Mouse (Mus musculus): ENCODE data around the gene Atp1b2. TPM values are rescaled to one million over a fixed set of nuclear protein-coding genes. Genes with fewer than 3 reads are reported as not detected.
A peak's percentile ranks its signal among the peaks of the same experiment; 100 is the strongest.
"Not testable (repeated sequence)": the region's sequence is repeated elsewhere in the genome, so short reads cannot be mapped to it uniquely, and the experiment has no call there.

Atp1b2 gene
- polyA plus RNA-seq, 1 experiment from 2014 or later, result 60.0 TPM

DNA sequence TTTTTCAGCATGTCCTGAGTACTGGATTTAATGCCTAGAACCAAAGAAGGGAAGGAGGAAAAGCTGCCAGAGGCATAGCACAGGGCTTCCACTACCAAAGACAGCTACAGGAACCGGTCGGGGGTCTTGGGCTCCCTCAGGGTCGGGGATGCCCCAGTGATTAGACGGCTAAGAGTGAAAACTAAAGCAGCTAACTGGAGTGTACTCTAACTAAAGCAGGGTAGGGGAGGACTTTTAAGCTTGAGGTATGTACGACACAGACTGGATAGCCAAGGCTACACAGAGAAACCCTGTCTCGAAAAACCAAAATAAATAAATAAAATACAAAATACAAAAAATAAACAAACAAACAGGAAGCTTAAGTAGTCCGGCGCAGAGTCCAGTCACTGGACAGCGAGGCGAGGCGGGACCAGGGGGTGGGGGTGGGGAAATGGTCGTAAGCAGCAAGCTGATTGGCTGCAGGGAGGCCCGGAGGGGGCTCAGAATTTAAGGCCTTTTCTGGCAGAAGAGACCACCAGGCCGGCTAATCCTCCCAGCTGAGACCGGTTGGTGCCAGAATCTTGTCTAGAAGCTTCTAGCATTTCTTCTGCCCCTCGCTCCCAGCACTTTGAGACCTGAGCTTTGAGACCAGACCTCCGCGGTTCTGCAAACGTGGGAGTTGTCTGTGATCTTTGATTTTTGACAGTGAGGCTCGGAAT lies 16.0 kb upstream of the Atp1b2 start, which contains the start of gene Sat2:
Gene Sat2 (plus strand): TSS at position 454 of the 698 bp plus-strand sequence.
- Histone ChIP-seq H3K9me3 (no peaks in the 10 kb centered on the region), H3K9ac (peak within 1 kb of the TSS; percentile 63), H3K27ac (peak within 1 kb of the TSS; percentile 82), H3K4me1 (peaks cover 11% of the 10 kb centered on the region), H3K36me3 (replicated peaks) (no peaks in the 10 kb centered on the region), H3K4me2 (peak within 1 kb of the TSS; percentile 79), H3K4me3 (peak within 1 kb of the TSS; percentile 50), H3K27me3 (replicated peaks) (no peaks in the 10 kb centered on the region)
- WGBS, result 0% methylated on average over 20 of the region's 20 CpGs
- peak; percentile 90 for ATAC-seq (replicated peaks)

GRCm38 (mm10) chr11:69620394-69621081 lies 14.8 kb upstream of the Atp1b2 start:
- no peak overlapping the region for H3K27ac ChIP-seq
- no peaks in the 10 kb centered on the region for H3K9me3 ChIP-seq
- no peak overlapping the region for H3K4me3 ChIP-seq
- peaks cover 11% of the 10 kb centered on the region for H3K4me1 ChIP-seq
- H3K4me2 ChIP-seq, result no peak overlapping the region
- H3K27me3 ChIP-seq (replicated peaks), result 0 out of 2 replicates have a peak, but pooled peaks cover under 1% of the 10 kb centered on the region
- no peak for ATAC-seq (replicated peaks)
- H3K36me3 ChIP-seq (replicated peaks), result no peaks in the 10 kb centered on the region
- WGBS, result 88% methylated on average over 7 of the region's 7 CpGs
- no peak overlapping the region for H3K9ac ChIP-seq

- H3K4me2 ChIP-seq, result no peak within 1 kb of the TSS
- H3K4me1 ChIP-seq, result peaks cover 6% of the 10 kb centered on the region
- H3K36me3 ChIP-seq (replicated peaks), result no peaks in the 10 kb centered on the region
- no peak within 1 kb of the TSS for H3K9ac ChIP-seq
- 0 out of 2 replicates have a peak, but pooled peaks cover 3% of the 10 kb centered on the region for H3K27me3 ChIP-seq (replicated peaks)
- no peaks in the 10 kb centered on the region for H3K9me3 ChIP-seq
- H3K4me3 ChIP-seq, result no peak within 1 kb of the TSS
- H3K27ac ChIP-seq, result no peak within 1 kb of the TSS
- no peak for ATAC-seq (replicated peaks)
- 78% methylated on average over 5 of the region's 5 CpGs for WGBS
Measured at GRCm38 (mm10) chr11:69617805-69618204, 12.1 kb upstream of the Atp1b2 start, which contains the start of gene Shbg. Gene Shbg, minus strand, starts transcription at chr11:69617905.

DNA sequence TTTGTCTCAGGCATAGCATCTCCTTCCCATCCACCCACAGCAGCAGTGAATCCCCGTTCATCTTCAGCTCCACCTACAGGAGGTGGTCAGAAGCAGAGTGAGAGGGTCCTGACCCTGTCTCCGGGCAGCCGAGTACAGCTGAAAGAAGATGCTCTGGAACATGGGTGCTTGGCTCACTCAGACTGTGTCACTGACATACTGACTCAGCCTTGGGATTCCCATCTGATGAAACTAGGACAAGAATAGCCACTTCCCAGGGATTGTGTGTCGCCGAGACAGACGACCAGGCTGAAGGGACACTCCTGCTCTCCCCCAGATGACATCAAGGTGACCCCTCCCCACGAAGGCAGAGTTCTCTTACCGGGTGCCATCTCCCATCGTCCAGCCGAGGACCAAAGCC lies 11.0 kb upstream of the Atp1b2 start:
- Histone ChIP-seq H3K4me3 (no peak overlapping the region), H3K9me3 (no peaks in the 10 kb centered on the region), H3K4me2 (no peak overlapping the region), H3K27me3 (replicated peaks) (0 out of 2 replicates have a peak, but pooled peaks cover 3% of the 10 kb centered on the region), H3K36me3 (replicated peaks) (no peaks in the 10 kb centered on the region), H3K27ac (no peak overlapping the region), H3K4me1 (no peaks in the 10 kb centered on the region; the same call in 1 of the 2 replicates), H3K9ac (no peak overlapping the region)
- ATAC-seq (replicated peaks), result no peak
- 51% methylated on average over 10 of the region's 10 CpGs for WGBS

- H3K9me3 ChIP-seq; H3K27me3 ChIP-seq (replicated peaks); H3K4me2 ChIP-seq; H3K27ac ChIP-seq; H3K9ac ChIP-seq; H3K4me3 ChIP-seq; H3K36me3 ChIP-seq (replicated peaks); ATAC-seq (replicated peaks); H3K4me1 ChIP-seq: not testable (repeated sequence)
- WGBS, result 58% methylated on average over 11 of the region's 11 CpGs
Measured at GRCm38 (mm10) chr11:69614257-69614588, 8.5 kb upstream of the Atp1b2 start.

GRCm38 (mm10) chr11:69613553-69614256 lies 8.0 kb upstream of the Atp1b2 start:
- Histone ChIP-seq H3K9me3 (no peaks in the 10 kb centered on the region), H3K27me3 (replicated peaks) (0 out of 2 replicates have a peak, but pooled peaks cover 3% of the 10 kb centered on the region), H3K4me3 (no peak overlapping the region), H3K4me1 (no peaks in the 10 kb centered on the region), H3K36me3 (replicated peaks) (no peaks in the 10 kb centered on the region), H3K27ac (no peak overlapping the region), H3K9ac (no peak overlapping the region), H3K4me2 (no peak overlapping the region)
- no peak for ATAC-seq (replicated peaks)
- WGBS, result 8% methylated on average over 19 of the region's 19 CpGs

DNA sequence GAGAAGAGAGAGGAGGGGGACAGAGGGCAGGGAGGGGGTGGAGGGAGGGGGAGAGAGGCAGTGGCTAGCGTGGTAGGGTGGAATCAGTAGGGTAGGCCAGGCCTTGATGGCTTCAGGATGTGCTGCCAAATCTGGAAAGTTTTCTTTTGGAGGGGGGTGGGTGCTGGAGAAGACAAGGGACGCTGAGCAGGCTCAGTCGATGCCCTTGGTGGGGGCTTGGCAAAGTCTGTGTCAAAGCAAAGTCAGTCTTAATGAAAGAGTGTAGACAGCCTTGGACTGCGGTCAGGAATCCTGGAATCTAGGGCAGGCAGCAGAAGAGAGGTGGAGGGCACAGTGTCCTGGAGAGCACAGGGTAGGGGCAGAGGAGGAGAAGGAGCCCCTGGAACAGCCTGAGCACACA lies 5.2 kb upstream of the Atp1b2 start:
- Histone ChIP-seq H3K9me3 (no peaks in the 10 kb centered on the region), H3K4me3 (no peak overlapping the region), H3K27me3 (replicated peaks) (0 out of 2 replicates have a peak, but pooled peaks cover 3% of the 10 kb centered on the region), H3K4me2 (no peak overlapping the region), H3K9ac (no peak overlapping the region), H3K36me3 (replicated peaks) (no peaks in the 10 kb centered on the region), H3K27ac (no peak overlapping the region), H3K4me1 (peaks cover 5% of the 10 kb centered on the region; the same call in 1 of the 2 replicates)
- 63% methylated on average over 4 of the region's 4 CpGs for WGBS
- ATAC-seq (replicated peaks), result no peak

DNA sequence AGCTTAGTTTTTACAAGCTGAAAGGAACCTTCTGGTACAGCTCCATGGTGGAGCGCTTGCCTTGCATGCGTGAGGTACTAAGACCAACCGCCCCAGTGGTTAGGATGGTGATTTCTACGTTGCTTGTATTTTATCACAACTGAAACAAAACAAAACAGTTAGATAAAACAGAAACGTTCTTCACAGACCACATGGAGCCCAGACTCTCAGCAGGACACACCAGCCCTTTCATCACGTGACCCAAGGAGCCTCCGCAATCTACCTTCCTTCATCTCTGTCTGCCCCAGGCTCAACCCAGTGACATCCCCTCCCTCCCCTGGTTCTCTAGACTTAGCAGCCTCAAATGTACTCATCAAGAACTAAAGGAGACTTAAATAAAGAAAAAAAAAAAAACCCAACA lies 3.7 kb upstream of the Atp1b2 start:
- H3K9ac ChIP-seq, result no peak overlapping the region
- WGBS, result 68% methylated on average over 7 of the region's 7 CpGs
- no peaks in the 10 kb centered on the region for H3K36me3 ChIP-seq (replicated peaks)
- no peaks in the 10 kb centered on the region for H3K9me3 ChIP-seq
- H3K4me2 ChIP-seq, result no peak overlapping the region
- ATAC-seq (replicated peaks), result no peak
- no peak overlapping the region for H3K27ac ChIP-seq
- peaks cover 10% of the 10 kb centered on the region for H3K4me1 ChIP-seq
- no peak overlapping the region for H3K4me3 ChIP-seq
- H3K27me3 ChIP-seq (replicated peaks), result no peaks in the 10 kb centered on the region

GRCm38 (mm10) chr11:69608525-69608924 lies 2.8 kb upstream of the Atp1b2 start:
- H3K4me2 ChIP-seq, result no peak overlapping the region
- WGBS, result 87% methylated on average over 3 of the region's 3 CpGs
- H3K27ac ChIP-seq, result no peak overlapping the region
- no peak overlapping the region for H3K4me3 ChIP-seq
- H3K9me3 ChIP-seq, result no peaks in the 10 kb centered on the region
- no peak overlapping the region for H3K9ac ChIP-seq
- no peaks in the 10 kb centered on the region for H3K27me3 ChIP-seq (replicated peaks)
- no peak for ATAC-seq (replicated peaks)
- H3K4me1 ChIP-seq, result peaks cover 19% of the 10 kb centered on the region
- H3K36me3 ChIP-seq (replicated peaks), result no peaks in the 10 kb centered on the region

DNA sequence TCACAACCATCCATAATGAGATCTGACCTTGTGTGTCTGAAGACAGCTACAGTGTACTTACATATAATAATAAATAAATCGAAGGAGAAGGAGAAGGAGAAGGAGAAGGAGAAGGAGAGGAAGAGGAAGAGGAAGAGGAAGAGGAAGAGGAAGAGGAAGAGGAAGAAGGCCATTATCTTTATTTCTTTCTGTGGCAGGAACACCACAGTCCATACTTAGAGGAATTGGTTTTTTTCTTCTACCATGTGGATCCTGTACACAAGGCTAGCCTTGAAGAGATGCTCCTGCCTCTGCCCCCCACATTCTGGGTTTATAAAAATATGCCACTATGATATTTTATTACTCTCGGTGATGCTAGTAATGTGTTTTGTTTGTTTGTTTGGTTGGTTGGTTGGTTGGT lies 1.1 kb upstream of the Atp1b2 start:
- H3K27ac ChIP-seq, result no peak overlapping the region
- H3K9ac ChIP-seq, result no peak overlapping the region
- WGBS, result 87% methylated on average over 2 of the region's 2 CpGs
- H3K4me2 ChIP-seq, result no peak overlapping the region
- ATAC-seq (replicated peaks), result no peak
- peaks cover 23% of the 10 kb centered on the region for H3K4me1 ChIP-seq
- no peaks in the 10 kb centered on the region for H3K9me3 ChIP-seq
- H3K36me3 ChIP-seq (replicated peaks), result no peaks in the 10 kb centered on the region
- H3K4me3 ChIP-seq, result no peak overlapping the region
- H3K27me3 ChIP-seq (replicated peaks), result no peaks in the 10 kb centered on the region

- peak overlapping the region; percentile 79 for H3K4me3 ChIP-seq
- peaks cover 23% of the 10 kb centered on the region for H3K4me1 ChIP-seq
- no peaks in the 10 kb centered on the region for H3K9me3 ChIP-seq
- WGBS, result 65% methylated on average over 2 of the region's 2 CpGs
- H3K27me3 ChIP-seq (replicated peaks), result no peaks in the 10 kb centered on the region
- H3K36me3 ChIP-seq (replicated peaks), result peaks cover 3% of the 10 kb centered on the region; the same call in 1 of the 2 replicates
- ATAC-seq (replicated peaks), result no peak
- peak overlapping the region; percentile 81 for H3K27ac ChIP-seq
- H3K4me2 ChIP-seq, result peak overlapping the region; percentile 90
- no peak overlapping the region for H3K9ac ChIP-seq
Measured at GRCm38 (mm10) chr11:69606491-69606795, 701 bp upstream of the Atp1b2 start.
